Mouse (Mus musculus) testis, adult 2 months (tissue): ENCODE data around the gene Hnrnpd.

Experiments
- CTCF ChIP-seq: fragments of 200-500 bp; IDR thresholded peaks from 2 replicates; pipeline ENCODE4 v1.5.1; 2012; ENCODE audit warnings: low read depth, mild to moderate bottlenecking, inconsistent platforms, low read length, moderate library complexity; ENCODE audit not compliant: control insufficient read depth, insufficient read depth, insufficient replicate concordance
- POLR2A ChIP-seq: fragments of 200-500 bp; IDR thresholded peaks from 2 replicates; pipeline ENCODE4 v1.6.1; 2012; ENCODE audit warnings: low read depth, mild to moderate bottlenecking, inconsistent platforms, low read length, moderate library complexity; ENCODE audit not compliant: control insufficient read depth

DNA sequence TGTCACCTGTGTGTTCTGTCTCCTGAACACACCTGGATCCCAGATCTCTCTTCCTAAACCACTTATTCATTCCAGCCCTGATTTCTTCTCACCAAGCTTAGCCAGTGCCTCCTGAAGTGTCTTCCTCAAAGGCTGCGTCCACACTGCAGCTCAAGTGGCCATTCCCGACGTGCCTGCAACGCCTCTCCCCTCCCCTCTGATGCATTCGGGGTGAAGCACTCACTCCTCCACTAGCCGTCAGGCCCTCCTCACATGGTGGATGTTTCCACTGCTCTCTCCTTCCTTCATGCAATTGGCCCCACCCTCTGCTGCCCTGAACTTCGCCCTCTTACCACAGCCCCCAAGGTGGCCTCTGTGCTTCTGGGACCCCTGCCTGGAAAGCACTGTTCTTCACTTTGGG lies 63.2 kb downstream of the Hnrnpd start:
- TF ChIP-seq CTCF (no peak), POLR2A (no peak)
